Mouse (Mus musculus) kidney, postnatal 10 days (tissue): ENCODE data around the gene Slc38a2.

Experiments
- DNase-seq: peaks from one replicate; pipeline ENCODE4 v3.0.0; 2021; ENCODE audit warnings: mixed read lengths

Slc38a2 gene

GRCm38 (mm10) chr15:96695455-96696421, 3.8 kb downstream of the Slc38a2 start:
- DNase-seq: peak; percentile 69

GRCm38 (mm10) chr15:96694988-96695387, 4.5 kb downstream of the Slc38a2 start:
- no peak for DNase-seq

- DNase-seq: peak; percentile 58
Observed at GRCm38 (mm10) chr15:96693688-96694087, 5.8 kb downstream of the Slc38a2 start.

GRCm38 (mm10) chr15:96692401-96692800, 7.1 kb downstream of the Slc38a2 start:
- DNase-seq: no peak

- DNase-seq: no peak
Observed at GRCm38 (mm10) chr15:96691381-96691780, 8.1 kb downstream of the Slc38a2 start.

GRCm38 (mm10) chr15:96690829-96691228, 8.7 kb downstream of the Slc38a2 start:
- no peak for DNase-seq

GRCm38 (mm10) chr15:96689919-96690318, 9.6 kb downstream of the Slc38a2 start:
- DNase-seq: no peak

- no peak for DNase-seq
Observed at GRCm38 (mm10) chr15:96688784-96689318, 10.7 kb downstream of the Slc38a2 start.

- DNase-seq: no peak
Observed at GRCm38 (mm10) chr15:96688036-96688435, 11.5 kb downstream of the Slc38a2 start.

GRCm38 (mm10) chr15:96687366-96687765, 12.2 kb downstream of the Slc38a2 start:
- DNase-seq: no peak

GRCm38 (mm10) chr15:96686201-96687159, 13.1 kb downstream of the Slc38a2 start:
- DNase-seq: no peak

GRCm38 (mm10) chr15:96685273-96685672, 14.3 kb downstream of the Slc38a2 start:
- DNase-seq: no peak

GRCm38 (mm10) chr15:96684132-96684830, 15.2 kb downstream of the Slc38a2 start:
- peak; percentile 79 for DNase-seq

GRCm38 (mm10) chr15:96678871-96679773, 20.4 kb downstream of the Slc38a2 start:
- DNase-seq: no peak

- peak; percentile 64 for DNase-seq
Observed at GRCm38 (mm10) chr15:96676518-96676917, 23.0 kb downstream of the Slc38a2 start.

GRCm38 (mm10) chr15:96675744-96676143, 23.8 kb downstream of the Slc38a2 start:
- DNase-seq: no peak

GRCm38 (mm10) chr15:96675055-96675454, 24.5 kb downstream of the Slc38a2 start:
- DNase-seq: no peak

- no peak for DNase-seq
Observed at GRCm38 (mm10) chr15:96674089-96674488, 25.4 kb downstream of the Slc38a2 start.

GRCm38 (mm10) chr15:96669721-96670120, 29.8 kb downstream of the Slc38a2 start:
- DNase-seq: no peak

GRCm38 (mm10) chr15:96666663-96667062, 32.9 kb downstream of the Slc38a2 start:
- peak; percentile 80 for DNase-seq

- DNase-seq: peak; percentile 87
Observed at GRCm38 (mm10) chr15:96665889-96666288, 33.6 kb downstream of the Slc38a2 start.
